Mouse (Mus musculus): Measurements from ENCODE around the gene Bank1. TPM values are rescaled to one million over a fixed set of nuclear protein-coding genes. Genes with fewer than 3 reads are reported as not detected.

Bank1 gene
- polyA plus RNA-seq, 1 experiment from 2014 or later, result 0.22 TPM

DNA sequence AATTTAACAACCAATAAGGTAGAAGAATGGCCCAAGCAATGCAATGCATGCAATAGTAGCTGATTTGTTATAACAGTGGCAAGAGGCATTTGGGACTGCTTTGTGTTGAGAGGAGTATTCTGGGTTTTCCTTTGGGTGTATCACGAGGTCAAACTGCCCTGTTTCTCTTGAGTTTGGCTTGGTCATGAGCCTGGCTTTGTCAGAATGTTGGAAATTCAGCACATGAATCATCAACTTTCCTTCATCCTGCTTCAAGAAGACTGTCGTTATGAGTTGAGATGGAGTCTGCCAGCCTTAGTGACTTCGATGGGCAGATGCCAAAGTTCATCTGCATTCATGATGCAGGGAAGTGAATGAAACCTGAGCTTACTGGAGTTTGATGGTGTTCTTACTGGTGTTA is 175.0 kb downstream of the Bank1 start:
- Histone ChIP-seq H3K4me2 (ENCODE audit: low read depth, low read length) (no peak overlapping the region), H3K27me3 (ENCODE audit: control insufficient read depth, insufficient read depth, low read length) (no peaks in the 10 kb centered on the region), H3K9me3 (replicated peaks; ENCODE audit: control insufficient read depth, low read length) (no peaks in the 10 kb centered on the region), H3K4me3 (ENCODE audit: low read depth, low read length) (no peak overlapping the region), H3K27ac (replicated peaks; ENCODE audit: low read depth, low read length) (no peak overlapping the region), H3K36me3 (replicated peaks; ENCODE audit: control insufficient read depth, insufficient read depth, low read depth, low read length) (no peaks in the 10 kb centered on the region), H3K9ac (replicated peaks; ENCODE audit: low read length) (no peak overlapping the region), H3K4me1 (ENCODE audit: control insufficient read depth, insufficient read depth, low read length) (no peaks in the 10 kb centered on the region)
- ATAC-seq (replicated peaks; ENCODE audit: insufficient number of reproducible peaks, low FRiP score, low TSS enrichment, low read depth) (no peak), DNase-seq (ENCODE audit: low spot score) (no peak)
- WGBS, result 75% methylated on average over 3 of the region's 3 CpGs

DNA sequence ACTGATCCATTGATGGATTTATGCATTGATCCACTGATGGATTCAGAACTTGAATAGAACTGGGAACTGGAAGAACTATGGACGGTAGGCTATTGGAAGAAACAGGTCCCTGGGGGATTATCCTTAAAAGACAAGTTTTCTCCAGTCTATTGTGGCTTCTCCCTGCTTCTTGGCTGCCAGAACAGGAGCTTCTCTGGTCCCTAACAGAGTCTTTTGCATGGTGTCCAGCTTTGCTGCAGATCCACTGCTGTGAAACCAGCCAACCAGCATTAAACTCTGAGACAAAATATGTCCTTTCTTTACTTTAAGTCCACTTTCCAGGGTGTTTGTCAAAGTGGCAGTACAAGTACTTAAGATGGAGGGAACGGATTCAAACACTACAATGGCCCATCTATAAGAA is 178.7 kb downstream of the Bank1 start:
- Histone ChIP-seq H3K4me2 (ENCODE audit: low read depth, low read length) (no peak overlapping the region), H3K36me3 (replicated peaks; ENCODE audit: control insufficient read depth, insufficient read depth, low read depth, low read length) (no peaks in the 10 kb centered on the region), H3K27me3 (ENCODE audit: control insufficient read depth, insufficient read depth, low read length) (no peaks in the 10 kb centered on the region), H3K4me1 (ENCODE audit: control insufficient read depth, insufficient read depth, low read length) (no peaks in the 10 kb centered on the region), H3K9me3 (replicated peaks; ENCODE audit: control insufficient read depth, low read length) (no peaks in the 10 kb centered on the region), H3K27ac (replicated peaks; ENCODE audit: low read depth, low read length) (no peak overlapping the region), H3K9ac (replicated peaks; ENCODE audit: low read length) (no peak overlapping the region), H3K4me3 (ENCODE audit: low read depth, low read length) (no peak overlapping the region)
- DNase-seq (ENCODE audit: low spot score) (no peak), ATAC-seq (replicated peaks; ENCODE audit: insufficient number of reproducible peaks, low FRiP score, low TSS enrichment, low read depth) (no peak)
- 78% methylated on average over 2 of the region's 2 CpGs for WGBS

DNA sequence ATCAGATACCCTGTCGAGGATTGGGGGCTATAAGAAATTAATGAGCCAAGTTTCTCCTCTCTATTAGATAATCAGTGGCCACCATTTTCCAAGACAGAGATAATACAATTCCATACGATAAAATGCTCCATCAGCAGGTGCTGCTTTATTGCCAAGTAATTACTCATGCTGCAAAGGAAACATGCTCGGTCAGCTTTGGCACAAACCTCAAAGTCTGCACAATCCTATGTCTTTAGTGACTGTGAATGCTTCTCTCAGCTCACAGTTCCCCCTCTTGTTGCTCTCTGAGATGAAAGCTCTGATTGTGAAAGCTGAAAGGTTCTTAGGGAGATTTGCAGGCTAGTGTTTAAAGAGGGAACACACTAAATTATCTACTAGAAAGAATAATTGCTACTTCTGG is 193.9 kb downstream of the Bank1 start:
- H3K4me2 ChIP-seq (ENCODE audit: low read depth, low read length), result no peak overlapping the region
- 81% methylated on average over 3 of the region's 3 CpGs for WGBS
- no peaks in the 10 kb centered on the region for H3K36me3 ChIP-seq (replicated peaks; ENCODE audit: control insufficient read depth, insufficient read depth, low read depth, low read length)
- no peaks in the 10 kb centered on the region for H3K4me1 ChIP-seq (ENCODE audit: control insufficient read depth, insufficient read depth, low read length)
- no peaks in the 10 kb centered on the region for H3K27me3 ChIP-seq (ENCODE audit: control insufficient read depth, insufficient read depth, low read length)
- ATAC-seq (replicated peaks; ENCODE audit: insufficient number of reproducible peaks, low FRiP score, low TSS enrichment, low read depth), result no peak
- H3K9me3 ChIP-seq (replicated peaks; ENCODE audit: control insufficient read depth, low read length), result no peaks in the 10 kb centered on the region
- DNase-seq (ENCODE audit: low spot score), result no peak
- no peak overlapping the region for H3K4me3 ChIP-seq (ENCODE audit: low read depth, low read length)
- no peak overlapping the region for H3K27ac ChIP-seq (replicated peaks; ENCODE audit: low read depth, low read length)
- no peak overlapping the region for H3K9ac ChIP-seq (replicated peaks; ENCODE audit: low read length)

DNA sequence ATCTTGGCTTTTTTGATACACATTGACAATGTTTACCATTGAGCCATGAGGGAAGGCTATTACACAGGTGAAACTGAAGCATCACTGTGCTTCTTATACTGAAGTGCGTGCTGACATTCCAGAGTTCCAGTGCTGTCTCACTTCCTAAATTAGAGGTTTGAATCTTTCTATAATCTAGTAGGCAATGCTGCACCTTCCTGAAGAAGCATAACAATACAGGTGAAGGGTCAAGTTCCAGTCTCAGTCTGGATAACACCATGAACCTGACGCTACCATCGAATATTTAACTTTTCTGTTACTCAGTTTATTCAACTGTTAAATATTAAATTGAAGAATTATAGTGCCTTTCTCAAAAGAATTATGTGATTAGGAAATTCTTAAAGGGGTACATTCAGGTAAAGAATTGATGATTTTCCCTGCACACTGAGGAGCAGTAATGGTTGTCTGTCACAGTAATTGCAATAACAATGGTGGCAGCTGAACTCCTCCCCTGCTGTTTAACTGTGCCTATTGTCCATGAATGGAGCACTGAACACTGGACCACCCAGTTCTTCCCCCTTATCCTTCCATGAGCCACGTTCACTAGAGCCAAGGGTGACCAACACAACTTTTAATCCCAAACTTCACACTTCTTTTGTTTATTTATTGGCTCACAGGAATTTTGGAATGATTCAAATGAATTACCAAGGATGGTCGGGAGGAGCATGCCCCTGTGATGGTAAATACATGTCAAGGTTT is 210.2 kb downstream of the Bank1 start:
- Histone ChIP-seq H3K9me3 (replicated peaks; ENCODE audit: control insufficient read depth, low read length) (no peaks in the 10 kb centered on the region), H3K4me3 (ENCODE audit: low read depth, low read length) (no peak overlapping the region), H3K36me3 (replicated peaks; ENCODE audit: control insufficient read depth, insufficient read depth, low read depth, low read length) (no peaks in the 10 kb centered on the region), H3K9ac (replicated peaks; ENCODE audit: low read length) (no peak overlapping the region), H3K27ac (replicated peaks; ENCODE audit: low read depth, low read length) (no peak overlapping the region), H3K27me3 (ENCODE audit: control insufficient read depth, insufficient read depth, low read length) (no peaks in the 10 kb centered on the region), H3K4me1 (ENCODE audit: control insufficient read depth, insufficient read depth, low read length) (no peaks in the 10 kb centered on the region), H3K4me2 (ENCODE audit: low read depth, low read length) (no peak overlapping the region)
- 75% methylated on average over 5 of the region's 5 CpGs for WGBS
- ATAC-seq (replicated peaks; ENCODE audit: insufficient number of reproducible peaks, low FRiP score, low TSS enrichment, low read depth) (no peak), DNase-seq (ENCODE audit: low spot score) (no peak)

DNA sequence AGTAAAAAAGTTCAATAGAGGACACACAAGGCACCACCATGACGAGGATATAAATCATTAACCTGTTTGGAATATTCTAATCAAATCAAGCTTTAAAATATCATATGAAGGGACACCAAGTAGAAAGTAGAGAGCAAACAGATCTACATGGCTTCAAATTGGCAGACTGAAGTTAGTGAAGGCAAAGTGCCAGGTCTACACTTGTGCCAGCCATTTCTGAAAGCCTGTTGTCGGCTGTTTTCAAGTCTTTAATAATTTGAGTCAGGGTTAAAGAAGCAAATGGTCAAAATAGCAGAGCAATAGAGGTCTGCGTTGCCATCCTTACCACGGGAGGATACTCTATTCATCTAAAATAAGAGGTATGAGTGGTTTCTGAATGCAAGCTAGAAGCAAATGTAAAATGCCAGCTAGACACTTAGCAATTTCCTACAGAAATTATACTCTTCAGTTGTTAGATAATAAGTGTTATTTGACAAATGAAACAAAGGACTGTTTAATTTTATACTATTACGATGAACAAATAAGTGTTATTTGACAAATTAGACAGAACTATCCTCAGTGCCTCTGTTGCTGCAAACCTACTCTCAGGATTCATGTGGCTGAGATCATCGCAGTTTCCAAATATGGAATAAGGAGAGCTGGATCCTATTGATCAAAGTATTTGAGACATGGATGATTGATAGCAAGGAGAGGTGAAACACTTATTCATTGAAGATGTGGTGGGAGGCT is 216.3 kb downstream of the Bank1 start:
- ATAC-seq (replicated peaks; ENCODE audit: insufficient number of reproducible peaks, low FRiP score, low TSS enrichment, low read depth) (no peak), DNase-seq (ENCODE audit: low spot score) (no peak)
- Histone ChIP-seq H3K27me3 (ENCODE audit: control insufficient read depth, insufficient read depth, low read length) (no peaks in the 10 kb centered on the region), H3K4me2 (ENCODE audit: low read depth, low read length) (no peak overlapping the region), H3K4me3 (ENCODE audit: low read depth, low read length) (no peak overlapping the region), H3K9ac (replicated peaks; ENCODE audit: low read length) (no peak overlapping the region), H3K4me1 (ENCODE audit: control insufficient read depth, insufficient read depth, low read length) (no peaks in the 10 kb centered on the region), H3K9me3 (replicated peaks; ENCODE audit: control insufficient read depth, low read length) (no peaks in the 10 kb centered on the region), H3K36me3 (replicated peaks; ENCODE audit: control insufficient read depth, insufficient read depth, low read depth, low read length) (no peaks in the 10 kb centered on the region), H3K27ac (replicated peaks; ENCODE audit: low read depth, low read length) (no peak overlapping the region)
- 88% methylated on average over 6 of the region's 6 CpGs for WGBS

DNA sequence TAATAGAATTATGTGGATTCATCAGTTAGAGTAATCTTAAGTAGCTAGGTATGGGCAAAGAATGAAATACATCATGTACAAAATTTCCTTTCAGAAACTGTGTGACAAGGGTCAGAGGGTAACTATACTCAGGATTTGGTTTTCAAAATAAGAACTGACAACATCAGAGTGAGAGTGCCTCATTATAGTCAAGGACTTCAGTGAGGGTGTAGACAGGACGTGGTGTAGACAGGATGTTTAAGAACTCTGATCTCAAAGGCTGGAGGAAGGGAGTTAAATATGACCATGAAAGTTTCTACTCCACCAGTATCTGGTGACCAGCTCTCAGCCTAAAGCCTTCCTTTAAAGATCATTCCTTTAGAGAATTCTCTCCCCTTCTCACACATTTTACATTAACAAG is 219.4 kb downstream of the Bank1 start:
- H3K9ac ChIP-seq (replicated peaks; ENCODE audit: low read length), result no peak overlapping the region
- no peak for DNase-seq (ENCODE audit: low spot score)
- no peak for ATAC-seq (replicated peaks; ENCODE audit: insufficient number of reproducible peaks, low FRiP score, low TSS enrichment, low read depth)
- H3K36me3 ChIP-seq (replicated peaks; ENCODE audit: control insufficient read depth, insufficient read depth, low read depth, low read length), result no peaks in the 10 kb centered on the region
- no peak overlapping the region for H3K4me3 ChIP-seq (ENCODE audit: low read depth, low read length)
- WGBS, result 38% methylated on average over 1 of the region's 1 CpGs
- no peaks in the 10 kb centered on the region for H3K9me3 ChIP-seq (replicated peaks; ENCODE audit: control insufficient read depth, low read length)
- no peaks in the 10 kb centered on the region for H3K27me3 ChIP-seq (ENCODE audit: control insufficient read depth, insufficient read depth, low read length)
- no peaks in the 10 kb centered on the region for H3K4me1 ChIP-seq (ENCODE audit: control insufficient read depth, insufficient read depth, low read length)
- H3K27ac ChIP-seq (replicated peaks; ENCODE audit: low read depth, low read length), result no peak overlapping the region
- H3K4me2 ChIP-seq (ENCODE audit: low read depth, low read length), result no peak overlapping the region

DNA sequence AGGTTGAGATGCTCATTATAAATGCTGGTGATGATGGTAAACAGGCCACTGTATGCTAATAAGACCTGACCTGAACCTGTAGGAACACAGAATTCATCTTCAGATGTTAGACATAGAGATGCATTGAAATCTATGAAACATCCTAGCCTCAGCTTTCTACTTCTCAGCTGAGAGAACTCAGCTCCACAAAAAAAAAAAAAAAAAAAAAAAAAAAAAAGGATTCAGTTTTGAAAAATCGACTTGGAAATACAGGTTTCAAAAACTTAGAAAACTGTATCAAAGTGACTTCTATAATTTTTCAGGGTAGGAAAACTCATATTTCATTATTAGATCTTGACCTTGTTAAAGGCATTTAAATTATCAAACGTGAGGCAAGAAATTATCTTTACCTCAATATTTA is 222.5 kb downstream of the Bank1 start:
- Histone ChIP-seq H3K9me3 (replicated peaks; ENCODE audit: control insufficient read depth, low read length) (no peaks in the 10 kb centered on the region), H3K4me1 (ENCODE audit: control insufficient read depth, insufficient read depth, low read length) (no peaks in the 10 kb centered on the region), H3K4me2 (ENCODE audit: low read depth, low read length) (no peak overlapping the region), H3K27ac (replicated peaks; ENCODE audit: low read depth, low read length) (no peak overlapping the region), H3K36me3 (replicated peaks; ENCODE audit: control insufficient read depth, insufficient read depth, low read depth, low read length) (no peaks in the 10 kb centered on the region), H3K9ac (replicated peaks; ENCODE audit: low read length) (no peak overlapping the region), H3K27me3 (ENCODE audit: control insufficient read depth, insufficient read depth, low read length) (no peaks in the 10 kb centered on the region), H3K4me3 (ENCODE audit: low read depth, low read length) (no peak overlapping the region)
- ATAC-seq (replicated peaks; ENCODE audit: insufficient number of reproducible peaks, low FRiP score, low TSS enrichment, low read depth) (no peak), DNase-seq (ENCODE audit: low spot score) (no peak)
- 90% methylated on average over 2 of the region's 2 CpGs for WGBS

DNA sequence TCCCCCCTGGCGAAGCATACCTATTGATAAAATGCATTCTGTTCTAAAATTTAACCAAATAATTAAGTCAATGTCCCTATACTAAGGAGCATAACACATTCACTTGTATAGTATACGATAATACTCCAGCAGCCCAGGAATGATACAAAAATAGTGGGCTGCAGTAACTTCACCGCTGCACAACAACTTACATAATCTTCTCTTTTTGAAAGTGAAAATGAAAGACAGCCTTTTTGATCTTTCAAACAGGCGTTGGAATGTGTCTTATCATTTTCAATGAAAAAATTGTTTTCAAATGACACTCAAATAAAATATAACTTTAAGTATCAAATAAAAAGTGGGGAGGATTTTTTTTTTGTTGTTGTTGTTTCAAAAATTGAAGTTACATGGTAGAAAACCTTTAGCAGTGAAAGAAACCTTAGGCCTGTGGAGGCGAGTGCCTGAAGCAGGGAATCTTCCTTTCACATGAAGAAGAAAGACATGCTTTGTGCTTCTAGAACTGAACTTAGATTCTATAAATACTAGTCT is 224.8 kb downstream of the Bank1 start:
- DNase-seq (ENCODE audit: low spot score), result no peak
- Histone ChIP-seq H3K9ac (replicated peaks; ENCODE audit: low read length) (no peak overlapping the region), H3K4me1 (ENCODE audit: control insufficient read depth, insufficient read depth, low read length) (no peaks in the 10 kb centered on the region), H3K4me3 (ENCODE audit: low read depth, low read length) (no peak overlapping the region), H3K4me2 (ENCODE audit: low read depth, low read length) (no peak overlapping the region), H3K9me3 (replicated peaks; ENCODE audit: control insufficient read depth, low read length) (no peaks in the 10 kb centered on the region), H3K27ac (replicated peaks; ENCODE audit: low read depth, low read length) (no peak overlapping the region), H3K27me3 (ENCODE audit: control insufficient read depth, insufficient read depth, low read length) (no peaks in the 10 kb centered on the region), H3K36me3 (replicated peaks; ENCODE audit: control insufficient read depth, insufficient read depth, low read depth, low read length) (no peaks in the 10 kb centered on the region)
- 82% methylated on average over 5 of the region's 5 CpGs for WGBS
- ATAC-seq (replicated peaks; ENCODE audit: insufficient number of reproducible peaks, low FRiP score, low TSS enrichment, low read depth), result no peak

All from embryonic facial prominence, embryonic 11.5 days (tissue).